Mouse (Mus musculus) forebrain, embryonic 13.5 days (tissue): ENCODE data around the gene Mnt. TPM values are rescaled to one million over a fixed set of nuclear protein-coding genes. Genes with fewer than 3 reads are reported as not detected.

Experiments
- ATAC-seq: fragments of 200-750 bp; cut with Nextera tagmentation; 2 replicates; pipeline ENCODE4 v1.8.0; 2017
- H3K27ac ChIP-seq: fragments of 300-500 bp; sonication (generic); 2 replicates; pipeline ENCODE4 v1.5.1; 2015; ENCODE audit warnings: inconsistent platforms, mild to moderate bottlenecking, moderate library complexity
- H3K27me3 ChIP-seq: fragments of 300-500 bp; sonication (generic); 2 replicates; pipeline ENCODE4 v1.6.1; 2015; ENCODE audit warnings: mild to moderate bottlenecking, inconsistent platforms
- H3K36me3 ChIP-seq: fragments of 300-500 bp; sonication (generic); 2 replicates; pipeline ENCODE4 v1.6.1; 2015; ENCODE audit warnings: mild to moderate bottlenecking, inconsistent platforms; ENCODE audit not compliant: poor library complexity, severe bottlenecking
- H3K4me1 ChIP-seq: fragments of 300-500 bp; sonication (generic); 2 replicates; pipeline ENCODE4 v1.6.1; 2015; ENCODE audit warnings: inconsistent platforms
- H3K4me2 ChIP-seq: fragments of 300-500 bp; sonication (generic); 2 replicates; pipeline ENCODE4 v1.6.1; 2015; ENCODE audit warnings: inconsistent platforms, mild to moderate bottlenecking, moderate library complexity
- H3K4me3 ChIP-seq: fragments of 300-500 bp; sonication (generic); 2 replicates; pipeline ENCODE4 v1.5.1; 2015; ENCODE audit warnings: mild to moderate bottlenecking, inconsistent platforms
- H3K9ac ChIP-seq: fragments of 300-500 bp; sonication (generic); 2 replicates; pipeline ENCODE4 v1.6.1; 2015; ENCODE audit warnings: mild to moderate bottlenecking, inconsistent platforms
- H3K9me3 ChIP-seq: fragments of 300-500 bp; sonication (generic); replicated peaks from 2 replicates; pipeline ENCODE4 v1.6.1; 2016; ENCODE audit warnings: inconsistent platforms
- WGBS: fragments of 180-500 bp; shearing (Covaris S2); methylation state at CpG from one replicate; pipeline ENCODE4 v1.1.7; 2015; 5-methylcytosine and 5-hydroxymethylcytosine counted together
- polyA plus RNA-seq: library from polyadenylated mRNA; unstranded; fragments of >200 nt; fragmentation: Nextera tagmentation; extraction: Ambion mirVana; gene quantifications from 2 replicates; pipeline ENCODE4 v1.2.1, GENCODE M21; 2015

The Mnt gene
- polyA plus RNA-seq, 1 experiment from 2014 or later, result 6.8 TPM

GRCm38 (mm10) chr11:74822746-74823440 lies 7.8 kb upstream of the Mnt start:
- no peak overlapping the region for H3K4me3 ChIP-seq
- no peak for ATAC-seq
- H3K9ac ChIP-seq, result no peak overlapping the region
- 88% methylated on average over 7 of the region's 7 CpGs for WGBS
- no peaks in the 10 kb centered on the region for H3K9me3 ChIP-seq
- no peaks in the 10 kb centered on the region for H3K27me3 ChIP-seq
- H3K27ac ChIP-seq, result no peak overlapping the region
- no peak overlapping the region for H3K4me2 ChIP-seq
- H3K4me1 ChIP-seq, result no peaks in the 10 kb centered on the region
- peaks cover 10% of the 10 kb centered on the region for H3K36me3 ChIP-seq

- Histone ChIP-seq H3K9ac (no peak overlapping the region), H3K36me3 (no peaks in the 10 kb centered on the region; the same call in 1 of the 2 replicates)
These were observed 4.6 kb upstream of the Mnt start for GRCm38 (mm10) chr11:74826151-74826550.

GRCm38 (mm10) chr11:74826702-74827101 lies 4.0 kb upstream of the Mnt start:
- Histone ChIP-seq H3K4me2 (no peak overlapping the region), H3K9me3 (no peaks in the 10 kb centered on the region), H3K27ac (no peak overlapping the region), H3K27me3 (no peaks in the 10 kb centered on the region; the same call in 1 of the 2 replicates), H3K4me3 (no peak overlapping the region), H3K9ac (no peak overlapping the region), H3K36me3 (no peaks in the 10 kb centered on the region; the same call in 1 of the 2 replicates), H3K4me1 (peaks cover 15% of the 10 kb centered on the region)
- no peak for ATAC-seq
- 91% methylated on average over 5 of the region's 5 CpGs for WGBS

More at GRCm38 (mm10) chr11:74826151-74826550, 4.6 kb upstream of the Mnt start:
- Histone ChIP-seq H3K9me3 (no peaks in the 10 kb centered on the region), H3K27me3 (no peaks in the 10 kb centered on the region; the same call in 1 of the 2 replicates), H3K27ac (no peak overlapping the region), H3K4me2 (no peak overlapping the region), H3K4me3 (no peak overlapping the region), H3K4me1 (peaks cover 15% of the 10 kb centered on the region)
- 83% methylated on average over 7 of the region's 7 CpGs for WGBS
- ATAC-seq, result no peak

GRCm38 (mm10) chr11:74827791-74828403 lies 2.8 kb upstream of the Mnt start:
- H3K36me3 ChIP-seq, result no peaks in the 10 kb centered on the region; the same call in 1 of the 2 replicates
- no peak overlapping the region for H3K27ac ChIP-seq
- H3K4me1 ChIP-seq, result peaks cover 20% of the 10 kb centered on the region
- 81% methylated on average over 7 of the region's 7 CpGs for WGBS
- H3K4me2 ChIP-seq, result no peak overlapping the region
- no peaks in the 10 kb centered on the region for H3K9me3 ChIP-seq
- no peaks in the 10 kb centered on the region; the same call in 1 of the 2 replicates for H3K27me3 ChIP-seq
- H3K4me3 ChIP-seq, result no peak overlapping the region
- ATAC-seq, result no peak
- no peak overlapping the region for H3K9ac ChIP-seq

- ATAC-seq, result no peak
These were observed 2.3 kb upstream of the Mnt start for GRCm38 (mm10) chr11:74828404-74828931.

GRCm38 (mm10) chr11:74828965-74829550 lies 1.7 kb upstream of the Mnt start:
- peak overlapping the region; percentile 91 for H3K4me2 ChIP-seq
- no peak for ATAC-seq
- peak overlapping the region; percentile 97 for H3K4me3 ChIP-seq
- H3K9me3 ChIP-seq, result no peaks in the 10 kb centered on the region
- H3K36me3 ChIP-seq, result no peaks in the 10 kb centered on the region; the same call in 1 of the 2 replicates
- no peak overlapping the region for H3K9ac ChIP-seq
- 11% methylated on average over 11 of the region's 11 CpGs for WGBS
- no peaks in the 10 kb centered on the region; the same call in 1 of the 2 replicates for H3K27me3 ChIP-seq
- H3K27ac ChIP-seq, result no peak overlapping the region
- H3K4me1 ChIP-seq, result peaks cover 32% of the 10 kb centered on the region

More at GRCm38 (mm10) chr11:74828404-74828931, 2.3 kb upstream of the Mnt start:
- Histone ChIP-seq H3K9me3 (no peaks in the 10 kb centered on the region), H3K27me3 (no peaks in the 10 kb centered on the region; the same call in 1 of the 2 replicates), H3K4me3 (no peak overlapping the region), H3K36me3 (no peaks in the 10 kb centered on the region; the same call in 1 of the 2 replicates), H3K9ac (no peak overlapping the region), H3K27ac (no peak overlapping the region), H3K4me1 (peaks cover 26% of the 10 kb centered on the region), H3K4me2 (no peak overlapping the region; the same call in 1 of the 2 replicates)
- 27% methylated on average over 2 of the region's 2 CpGs for WGBS

- Histone ChIP-seq H3K27ac (peak overlapping the region; percentile 96), H3K4me3 (peak overlapping the region; percentile 97), H3K4me1 (peaks cover 39% of the 10 kb centered on the region), H3K27me3 (no peaks in the 10 kb centered on the region; the same call in 1 of the 2 replicates), H3K36me3 (no peaks in the 10 kb centered on the region), H3K9ac (peak overlapping the region; percentile 63), H3K9me3 (no peaks in the 10 kb centered on the region), H3K4me2 (peak overlapping the region; percentile 91)
- under 1% methylated on average over 20 of the region's 20 CpGs for WGBS
- ATAC-seq, result peak; percentile 44
These were observed 908 bp upstream of the Mnt start for GRCm38 (mm10) chr11:74829812-74830211.

GRCm38 (mm10) chr11:74831191-74831605 lies 478 bp downstream of the Mnt start:
- Histone ChIP-seq H3K9ac (peak overlapping the region; percentile 96), H3K4me1 (peaks cover 42% of the 10 kb centered on the region), H3K4me2 (peak overlapping the region; percentile 91), H3K9me3 (no peaks in the 10 kb centered on the region), H3K4me3 (peak overlapping the region; percentile 97), H3K36me3 (no peaks in the 10 kb centered on the region), H3K27me3 (no peaks in the 10 kb centered on the region; the same call in 1 of the 2 replicates), H3K27ac (peak overlapping the region; percentile 96)
- ATAC-seq, result no peak
- under 1% methylated on average over 35 of the region's 35 CpGs for WGBS

- peak; percentile 73 for ATAC-seq
These were observed 1.1 kb downstream of the Mnt start for GRCm38 (mm10) chr11:74831606-74832451.

GRCm38 (mm10) chr11:74832503-74833143 lies 1.9 kb downstream of the Mnt start:
- H3K4me3 ChIP-seq, result peak overlapping the region; percentile 97
- H3K9ac ChIP-seq, result peak overlapping the region; percentile 96
- H3K27me3 ChIP-seq, result no peaks in the 10 kb centered on the region; the same call in 1 of the 2 replicates
- under 1% methylated on average over 26 of the region's 26 CpGs for WGBS
- H3K4me2 ChIP-seq, result peak overlapping the region; percentile 91
- peak overlapping the region; percentile 96 for H3K27ac ChIP-seq
- ATAC-seq, result no peak
- H3K9me3 ChIP-seq, result no peaks in the 10 kb centered on the region
- no peaks in the 10 kb centered on the region for H3K36me3 ChIP-seq
- peaks cover 54% of the 10 kb centered on the region for H3K4me1 ChIP-seq

More at GRCm38 (mm10) chr11:74831606-74832451, 1.1 kb downstream of the Mnt start:
- Histone ChIP-seq H3K27me3 (no peaks in the 10 kb centered on the region; the same call in 1 of the 2 replicates), H3K9me3 (no peaks in the 10 kb centered on the region), H3K4me2 (peak overlapping the region; percentile 91), H3K27ac (peak overlapping the region; percentile 96), H3K4me3 (peak overlapping the region; percentile 97), H3K4me1 (peaks cover 46% of the 10 kb centered on the region), H3K36me3 (no peaks in the 10 kb centered on the region), H3K9ac (peak overlapping the region; percentile 96)
- WGBS, result under 1% methylated on average over 61 of the region's 61 CpGs
